Mouse (Mus musculus) kidney, adult 2 months (tissue): Measurements from ENCODE around the gene Sh3bgrl3.

ENCODE experiments used
- CTCF ChIP-seq: fragments of 200-500 bp; conservative IDR thresholded peaks from 2 replicates; pipeline ENCODE4 v1.5.1; 2011; ENCODE audit warnings: low read depth, mild to moderate bottlenecking, control low read depth, low read length, moderate library complexity, mixed read lengths; ENCODE audit not compliant: insufficient read depth, insufficient read length
- POLR2A ChIP-seq: fragments of 200-500 bp; IDR thresholded peaks from one replicate; pipeline ENCODE4 v1.6.1; 2011; ENCODE audit warnings: low read depth, low read length, control low read depth

GRCm38 (mm10) chr4:134120916-134121315 lies 7.7 kb downstream of the Sh3bgrl3 start:
- no peak for TF ChIP-seq CTCF
- no peak for TF ChIP-seq POLR2A
